Mouse (Mus musculus) CH12.LX (cell line): ENCODE measurements around the gene Pbx1.

Source experiments
- CHD2 ChIP-seq: IDR thresholded peaks from 2 replicates; pipeline ENCODE4 v1.6.1; 2011; ENCODE audit warnings: low read length, improper control_type of control experiment
- CTCF ChIP-seq, 2 experiments: IDR thresholded peaks in 1 of 2; conservative IDR thresholded peaks in 1 of 2; 2 replicates each; pipeline ENCODE4 v1.5.1; 2011 to 2012; ENCODE audit warnings: low read depth in 2 of 2, low read length in 2 of 2, improper control_type of control experiment in 1 of 2, inconsistent platforms in 1 of 2, mild to moderate bottlenecking in 1 of 2, moderate library complexity in 1 of 2
- ELF1 ChIP-seq: IDR thresholded peaks from 2 replicates; pipeline ENCODE4 v1.6.1; 2014; ENCODE audit warnings: low read depth, mild to moderate bottlenecking, inconsistent platforms, low read length, improper control_type of control experiment
- EP300 ChIP-seq: IDR thresholded peaks from 2 replicates; pipeline ENCODE4 v1.6.1; 2011; ENCODE audit warnings: low read length, improper control_type of control experiment
- MXI1 ChIP-seq: IDR thresholded peaks from 2 replicates; pipeline ENCODE4 v1.6.1; 2011; ENCODE audit warnings: mild to moderate bottlenecking, low read depth, low read length, improper control_type of control experiment
- PAX5 ChIP-seq: IDR thresholded peaks from 2 replicates; pipeline ENCODE4 v1.6.1; 2012; ENCODE audit warnings: low read length, inconsistent platforms, mixed read lengths
- POLR2A ChIP-seq: IDR thresholded peaks from 2 replicates; pipeline ENCODE4 v1.6.1; 2011; ENCODE audit warnings: low read depth, mild to moderate bottlenecking, improper control_type of control experiment, low read length
- POLR2AphosphoS2 ChIP-seq: IDR thresholded peaks from 2 replicates; pipeline ENCODE4 v1.6.1; 2011; ENCODE audit warnings: low read depth, low read length, improper control_type of control experiment
- ZMIZ1 ChIP-seq: IDR thresholded peaks from 2 replicates; pipeline ENCODE4 v1.6.1; 2012; ENCODE audit warnings: low read depth, mild to moderate bottlenecking, inconsistent platforms, low read length, improper control_type of control experiment

GRCm38 (mm10) chr1:168372089-168372488, 60.0 kb downstream of the Pbx1 start:
- TF ChIP-seq POLR2AphosphoS2, result no peak
- TF ChIP-seq ELF1, result no peak
- no peak for TF ChIP-seq ZMIZ1
- TF ChIP-seq CHD2, result no peak
- no peak for TF ChIP-seq POLR2A
- no peak for TF ChIP-seq EP300
- TF ChIP-seq PAX5, result no peak
- no peak for TF ChIP-seq CTCF (conservative IDR thresholded peaks at IDR 0.05 in 1 of 2, IDR thresholded peaks at IDR 0.05 in 1 of 2; ENCODE audit: low read depth in 2 of 2, low read length in 2 of 2)
- TF ChIP-seq MXI1, result no peak
